Mouse (Mus musculus): Measurements from ENCODE around the gene Loxl3. TPM values are rescaled to one million over a fixed set of nuclear protein-coding genes. Genes with fewer than 3 reads are reported as not detected.

Gene Loxl3
- polyA plus RNA-seq, 1 experiment from 2014 or later = 6.2 TPM

- no peaks in the 10 kb centered on the region for H3K36me3 ChIP-seq (ENCODE audit: control insufficient read depth, insufficient read depth, low read length)
- H3K4me3 ChIP-seq (ENCODE audit: control insufficient read depth in 1 of 2, insufficient read depth in 1 of 2, low read depth in 1 of 2, low read length in 2 of 2) = no peak overlapping the region
- no peak overlapping the region for H3K27ac ChIP-seq (replicated peaks in 1 of 2; ENCODE audit: control insufficient read depth in 1 of 2, insufficient read depth in 1 of 2, low read depth in 2 of 2, low read length in 2 of 2)
- no peaks in the 10 kb centered on the region for H3K9me3 ChIP-seq (ENCODE audit: control insufficient read depth, low read length)
- WGBS = 42% methylated on average over 8 of the region's 8 CpGs
- no peak overlapping the region for H3K9ac ChIP-seq (ENCODE audit: low read length)
- H3K27me3 ChIP-seq (ENCODE audit: control insufficient read depth, insufficient read depth, low read length) = no peaks in the 10 kb centered on the region
- no peak overlapping the region for H3K4me2 ChIP-seq (ENCODE audit: low read length)
- no peak for ATAC-seq (ENCODE audit: insufficient number of reproducible peaks, insufficient read depth, low FRiP score, low read depth)
- peaks cover 13 to 21% of the 10 kb centered on the region in 2 experiments for H3K4me1 ChIP-seq (ENCODE audit: control insufficient read depth in 2 of 2, insufficient read depth in 2 of 2, low read length in 2 of 2)
These were observed 34.0 kb upstream of the Loxl3 start for GRCm38 (mm10) chr6:82999986-83000385.

- H3K9ac ChIP-seq (ENCODE audit: low read length) = no peak overlapping the region
- no peaks in the 10 kb centered on the region for H3K36me3 ChIP-seq (ENCODE audit: control insufficient read depth, insufficient read depth, low read length)
- 94% methylated on average over 1 of the region's 1 CpGs for WGBS
- no peaks in the 10 kb centered on the region for H3K9me3 ChIP-seq (ENCODE audit: control insufficient read depth, low read length)
- H3K4me2 ChIP-seq (ENCODE audit: low read length) = no peak overlapping the region
- no peak overlapping the region for H3K27ac ChIP-seq (replicated peaks in 1 of 2; ENCODE audit: control insufficient read depth in 1 of 2, insufficient read depth in 1 of 2, low read depth in 2 of 2, low read length in 2 of 2)
- H3K4me1 ChIP-seq (ENCODE audit: control insufficient read depth in 2 of 2, insufficient read depth in 2 of 2, low read length in 2 of 2) = peaks cover 10 to 14% of the 10 kb centered on the region in 2 experiments
- no peak overlapping the region for H3K4me3 ChIP-seq (ENCODE audit: control insufficient read depth in 1 of 2, insufficient read depth in 1 of 2, low read depth in 1 of 2, low read length in 2 of 2)
- no peak for ATAC-seq (ENCODE audit: insufficient number of reproducible peaks, insufficient read depth, low FRiP score, low read depth)
- no peaks in the 10 kb centered on the region for H3K27me3 ChIP-seq (ENCODE audit: control insufficient read depth, insufficient read depth, low read length)
These were observed 30.9 kb upstream of the Loxl3 start for GRCm38 (mm10) chr6:83003082-83003481.

GRCm38 (mm10) chr6:83003850-83004249, 30.1 kb upstream of the Loxl3 start:
- H3K27ac ChIP-seq (replicated peaks in 1 of 2; ENCODE audit: control insufficient read depth in 1 of 2, insufficient read depth in 1 of 2, low read depth in 2 of 2, low read length in 2 of 2) = peak overlapping the region in 1 of 2 experiments; percentile 67; a peak in 1 of 4 replicates
- H3K27me3 ChIP-seq (ENCODE audit: control insufficient read depth, insufficient read depth, low read length) = no peaks in the 10 kb centered on the region
- no peak overlapping the region for H3K4me3 ChIP-seq (ENCODE audit: control insufficient read depth in 1 of 2, insufficient read depth in 1 of 2, low read depth in 1 of 2, low read length in 2 of 2)
- no peaks in the 10 kb centered on the region for H3K36me3 ChIP-seq (ENCODE audit: control insufficient read depth, insufficient read depth, low read length)
- peaks cover 10 to 14% of the 10 kb centered on the region in 2 experiments for H3K4me1 ChIP-seq (ENCODE audit: control insufficient read depth in 2 of 2, insufficient read depth in 2 of 2, low read length in 2 of 2)
- no peak for ATAC-seq (ENCODE audit: insufficient number of reproducible peaks, insufficient read depth, low FRiP score, low read depth)
- no peak overlapping the region for H3K4me2 ChIP-seq (ENCODE audit: low read length)
- 89% methylated on average over 5 of the region's 5 CpGs for WGBS
- H3K9me3 ChIP-seq (ENCODE audit: control insufficient read depth, low read length) = no peaks in the 10 kb centered on the region
- H3K9ac ChIP-seq (ENCODE audit: low read length) = no peak overlapping the region

GRCm38 (mm10) chr6:83004309-83004708, 29.7 kb upstream of the Loxl3 start:
- 69% methylated on average over 2 of the region's 2 CpGs for WGBS
- no peak for ATAC-seq (ENCODE audit: insufficient number of reproducible peaks, insufficient read depth, low FRiP score, low read depth)
- Histone ChIP-seq H3K4me1 (ENCODE audit: control insufficient read depth in 2 of 2, insufficient read depth in 2 of 2, low read length in 2 of 2) (peaks cover 10 to 14% of the 10 kb centered on the region in 2 experiments), H3K4me3 (ENCODE audit: control insufficient read depth in 1 of 2, insufficient read depth in 1 of 2, low read depth in 1 of 2, low read length in 2 of 2) (no peak overlapping the region), H3K27me3 (ENCODE audit: control insufficient read depth, insufficient read depth, low read length) (no peaks in the 10 kb centered on the region), H3K9ac (ENCODE audit: low read length) (peak overlapping the region; percentile 32; the same call in 1 of the 2 replicates), H3K9me3 (ENCODE audit: control insufficient read depth, low read length) (no peaks in the 10 kb centered on the region), H3K36me3 (ENCODE audit: control insufficient read depth, insufficient read depth, low read length) (no peaks in the 10 kb centered on the region), H3K4me2 (ENCODE audit: low read length) (peak overlapping the region; percentile 27), H3K27ac (replicated peaks in 1 of 2; ENCODE audit: control insufficient read depth in 1 of 2, insufficient read depth in 1 of 2, low read depth in 2 of 2, low read length in 2 of 2) (peak overlapping the region; percentile 13 to 67)

- Histone ChIP-seq H3K36me3 (ENCODE audit: control insufficient read depth, insufficient read depth, low read length) (no peaks in the 10 kb centered on the region), H3K27me3 (ENCODE audit: control insufficient read depth, insufficient read depth, low read length) (no peaks in the 10 kb centered on the region), H3K4me2 (ENCODE audit: low read length) (peak overlapping the region; percentile 27), H3K9me3 (ENCODE audit: control insufficient read depth, low read length) (no peaks in the 10 kb centered on the region), H3K4me3 (ENCODE audit: control insufficient read depth in 1 of 2, insufficient read depth in 1 of 2, low read depth in 1 of 2, low read length in 2 of 2) (no peak overlapping the region), H3K27ac (replicated peaks in 1 of 2; ENCODE audit: control insufficient read depth in 1 of 2, insufficient read depth in 1 of 2, low read depth in 2 of 2, low read length in 2 of 2) (peak overlapping the region; percentile 13 to 67), H3K4me1 (ENCODE audit: control insufficient read depth in 2 of 2, insufficient read depth in 2 of 2, low read length in 2 of 2) (peaks cover 10 to 15% of the 10 kb centered on the region in 2 experiments), H3K9ac (ENCODE audit: low read length) (peak overlapping the region; percentile 32; the same call in 1 of the 2 replicates)
- peak; percentile 82 for ATAC-seq (ENCODE audit: insufficient number of reproducible peaks, insufficient read depth, low FRiP score, low read depth)
- WGBS = 17% methylated on average over 7 of the region's 7 CpGs
These were observed 29.1 kb upstream of the Loxl3 start for GRCm38 (mm10) chr6:83004872-83005271.

- H3K9ac ChIP-seq (ENCODE audit: low read length) = no peak overlapping the region
- no peak overlapping the region for H3K4me3 ChIP-seq (ENCODE audit: control insufficient read depth in 1 of 2, insufficient read depth in 1 of 2, low read depth in 1 of 2, low read length in 2 of 2)
- H3K4me1 ChIP-seq (ENCODE audit: control insufficient read depth in 2 of 2, insufficient read depth in 2 of 2, low read length in 2 of 2) = peaks cover 13 to 17% of the 10 kb centered on the region in 2 experiments
- H3K27me3 ChIP-seq (ENCODE audit: control insufficient read depth, insufficient read depth, low read length) = no peaks in the 10 kb centered on the region
- no peaks in the 10 kb centered on the region for H3K36me3 ChIP-seq (ENCODE audit: control insufficient read depth, insufficient read depth, low read length)
- ATAC-seq (ENCODE audit: insufficient number of reproducible peaks, insufficient read depth, low FRiP score, low read depth) = no peak
- no peaks in the 10 kb centered on the region for H3K9me3 ChIP-seq (ENCODE audit: control insufficient read depth, low read length)
- H3K4me2 ChIP-seq (ENCODE audit: low read length) = no peak overlapping the region
- H3K27ac ChIP-seq (replicated peaks in 1 of 2; ENCODE audit: control insufficient read depth in 1 of 2, insufficient read depth in 1 of 2, low read depth in 2 of 2, low read length in 2 of 2) = 0 out of 4 replicates have a peak overlapping the region, but pooled peaks of 1 of the 2 experiments have one; percentile 13
- WGBS = 84% methylated on average over 10 of the region's 10 CpGs
These were observed 28.4 kb upstream of the Loxl3 start for GRCm38 (mm10) chr6:83005444-83006011.

- Histone ChIP-seq H3K36me3 (ENCODE audit: control insufficient read depth, insufficient read depth, low read length) (no peaks in the 10 kb centered on the region), H3K4me2 (ENCODE audit: low read length) (no peak overlapping the region), H3K4me1 (ENCODE audit: control insufficient read depth in 2 of 2, insufficient read depth in 2 of 2, low read length in 2 of 2) (peaks cover 13 to 17% of the 10 kb centered on the region in 2 experiments), H3K27ac (replicated peaks in 1 of 2; ENCODE audit: control insufficient read depth in 1 of 2, insufficient read depth in 1 of 2, low read depth in 2 of 2, low read length in 2 of 2) (no peak overlapping the region), H3K9me3 (ENCODE audit: control insufficient read depth, low read length) (no peaks in the 10 kb centered on the region), H3K27me3 (ENCODE audit: control insufficient read depth, insufficient read depth, low read length) (no peaks in the 10 kb centered on the region), H3K4me3 (ENCODE audit: control insufficient read depth in 1 of 2, insufficient read depth in 1 of 2, low read depth in 1 of 2, low read length in 2 of 2) (no peak overlapping the region), H3K9ac (ENCODE audit: low read length) (no peak overlapping the region)
- 89% methylated on average over 6 of the region's 6 CpGs for WGBS
- ATAC-seq (ENCODE audit: insufficient number of reproducible peaks, insufficient read depth, low FRiP score, low read depth) = no peak
These were observed 27.9 kb upstream of the Loxl3 start for GRCm38 (mm10) chr6:83006114-83006513.

GRCm38 (mm10) chr6:83008659-83009058, 25.3 kb upstream of the Loxl3 start:
- no peak overlapping the region for H3K4me3 ChIP-seq (ENCODE audit: control insufficient read depth in 1 of 2, insufficient read depth in 1 of 2, low read depth in 1 of 2, low read length in 2 of 2)
- no peaks in the 10 kb centered on the region for H3K36me3 ChIP-seq (ENCODE audit: control insufficient read depth, insufficient read depth, low read length)
- no peak overlapping the region for H3K27ac ChIP-seq (replicated peaks in 1 of 2; ENCODE audit: control insufficient read depth in 1 of 2, insufficient read depth in 1 of 2, low read depth in 2 of 2, low read length in 2 of 2)
- ATAC-seq (ENCODE audit: insufficient number of reproducible peaks, insufficient read depth, low FRiP score, low read depth) = no peak
- H3K27me3 ChIP-seq (ENCODE audit: control insufficient read depth, insufficient read depth, low read length) = no peaks in the 10 kb centered on the region
- H3K4me2 ChIP-seq (ENCODE audit: low read length) = no peak overlapping the region
- H3K9me3 ChIP-seq (ENCODE audit: control insufficient read depth, low read length) = no peaks in the 10 kb centered on the region
- WGBS = 64% methylated on average over 3 of the region's 3 CpGs
- no peak overlapping the region for H3K9ac ChIP-seq (ENCODE audit: low read length)
- peaks cover 13 to 17% of the 10 kb centered on the region in 2 experiments for H3K4me1 ChIP-seq (ENCODE audit: control insufficient read depth in 2 of 2, insufficient read depth in 2 of 2, low read length in 2 of 2)

Data from heart, embryonic 14.5 days (tissue).